Mouse (Mus musculus): Measurements from ENCODE around the gene Fancc.

DNA sequence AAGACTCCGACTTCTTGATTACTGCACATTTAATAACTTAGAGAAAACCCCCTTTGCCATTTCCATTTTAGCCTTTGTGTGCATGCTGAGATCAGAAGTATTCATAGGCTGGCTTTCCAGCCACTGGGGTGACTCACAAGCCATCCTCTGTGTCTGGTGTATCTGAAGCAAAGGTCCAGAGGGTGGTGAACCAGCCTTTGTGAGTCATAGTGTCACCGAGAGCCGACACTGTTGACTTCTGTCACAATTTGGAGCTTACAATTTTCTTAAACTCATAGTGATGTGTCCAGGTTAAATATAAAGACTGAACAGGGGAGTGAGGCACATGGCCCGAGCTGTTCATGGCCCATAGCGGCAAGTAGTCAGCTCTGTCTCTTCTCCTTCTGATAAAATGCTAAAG, 253.5 kb downstream of the Fancc start:
- TF ChIP-seq CTCF (conservative IDR thresholded peaks at IDR 0.05; ENCODE audit: insufficient read depth, insufficient read length, low read depth, low read length) (no peak), POLR2A (IDR thresholded peaks at IDR 0.05; ENCODE audit: low read depth, low read length) (no peak)

All from kidney, adult 2 months (tissue).